Mouse (Mus musculus): ENCODE results near the gene Robo2.
"Not testable (repeated sequence)": the region's sequence is repeated elsewhere in the genome, so short reads cannot be mapped to it uniquely, and the experiment has no call there.

Robo2 gene

GRCm38 (mm10) chr16:74061951-74062350 lies 349.7 kb downstream of the Robo2 start:
- no peak for DNase-seq

DNA sequence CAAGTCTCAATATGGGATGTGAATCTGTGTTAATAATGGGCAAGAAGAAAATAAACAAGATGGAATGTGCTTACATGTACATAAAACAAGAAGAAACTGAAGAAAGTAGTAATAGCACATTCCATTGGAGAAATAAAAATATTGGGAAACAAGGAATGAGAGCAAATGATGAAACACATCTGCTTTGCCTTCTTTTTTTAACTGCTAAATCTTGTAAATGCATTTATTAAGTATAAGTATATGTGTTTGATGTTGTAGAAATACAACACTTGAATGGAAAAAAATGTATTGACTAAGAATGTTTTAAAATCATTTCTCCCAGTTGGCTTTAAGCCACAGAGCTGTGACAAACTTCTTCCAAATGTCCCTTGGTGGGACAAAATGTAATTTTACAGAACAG lies 350.1 kb downstream of the Robo2 start:
- DNase-seq = no peak

DNA sequence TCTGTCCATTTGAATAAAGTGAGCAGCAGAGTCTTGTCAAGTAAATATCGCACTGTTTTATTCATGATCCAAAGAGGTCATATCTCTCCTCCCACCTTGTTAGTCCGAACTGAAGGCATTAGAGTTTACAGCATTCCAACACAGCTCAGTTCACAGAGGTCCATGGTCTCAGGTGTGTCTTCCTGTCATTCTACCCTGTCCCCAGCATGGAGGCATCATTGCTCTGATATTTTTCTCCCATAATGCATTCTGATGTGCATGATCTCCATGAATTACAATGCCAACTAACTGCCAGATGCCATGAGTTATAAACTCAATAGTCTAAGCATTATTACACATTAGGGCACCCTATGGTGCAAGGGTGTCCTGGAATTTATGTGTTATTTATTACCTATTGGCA lies 354.7 kb downstream of the Robo2 start:
- no peak for DNase-seq

DNA sequence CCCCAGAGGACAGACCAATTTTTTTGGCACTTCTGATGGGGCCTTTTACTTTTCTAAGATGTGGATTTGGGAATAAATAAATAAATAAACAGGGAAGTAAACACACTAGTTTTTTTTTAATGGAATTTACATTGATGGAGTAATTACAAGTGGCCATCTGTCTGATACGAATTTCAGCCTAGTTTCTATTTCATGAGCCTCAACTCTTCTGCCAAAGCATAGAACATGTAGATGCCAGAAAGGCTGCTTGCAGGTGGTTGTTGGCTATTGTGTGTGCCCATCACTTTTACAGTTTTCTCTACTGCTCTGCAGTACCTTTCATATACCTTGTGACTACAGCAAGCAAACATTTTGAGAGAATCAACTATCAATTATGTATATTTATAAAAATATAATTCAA lies 355.4 kb downstream of the Robo2 start:
- no peak for DNase-seq

- no peak for DNase-seq
Observed at GRCm38 (mm10) chr16:74055061-74055751, 356.4 kb downstream of the Robo2 start.

DNA sequence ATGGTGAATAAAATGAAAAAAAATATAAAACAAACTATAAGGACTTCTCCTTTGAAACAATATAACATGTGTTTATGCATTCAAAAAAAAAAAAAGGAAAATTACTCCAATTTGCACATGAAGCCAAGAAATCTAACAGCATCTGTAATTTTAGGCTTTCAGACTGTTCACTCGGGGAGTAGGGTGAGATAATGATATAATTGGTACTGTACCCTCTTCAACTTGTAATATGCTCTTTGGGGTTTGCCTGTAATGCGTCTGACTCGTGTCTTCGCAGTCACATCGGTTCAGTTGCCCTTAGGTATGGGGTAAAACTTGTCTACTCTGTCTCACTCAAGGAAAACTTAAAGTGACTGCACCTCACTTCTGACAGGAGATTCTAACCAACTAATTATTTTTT lies 362.2 kb downstream of the Robo2 start:
- no peak for DNase-seq

- DNase-seq = no peak
Observed at GRCm38 (mm10) chr16:74048980-74049379, 362.6 kb downstream of the Robo2 start.

DNA sequence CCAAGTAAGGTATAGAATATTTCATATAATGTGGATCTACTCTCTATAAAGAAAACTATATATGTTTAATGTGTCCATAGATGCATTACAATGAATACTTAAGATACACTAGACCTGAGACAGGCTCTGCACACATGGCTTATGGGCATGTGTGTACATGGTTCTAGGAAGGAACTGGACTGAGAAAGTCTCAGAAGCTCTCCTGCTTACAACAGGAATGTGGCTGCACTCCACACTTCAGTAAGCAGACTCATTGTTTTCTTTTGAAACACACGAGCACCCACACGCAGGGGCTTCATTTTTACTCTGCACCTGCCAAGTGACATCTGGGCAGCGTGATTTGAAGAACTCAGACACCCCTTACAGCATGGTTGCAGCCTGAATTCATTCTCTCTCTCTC lies 364.4 kb downstream of the Robo2 start:
- no peak for DNase-seq

- DNase-seq = not testable (repeated sequence)
Observed at GRCm38 (mm10) chr16:74040797-74041196, 370.8 kb downstream of the Robo2 start.

DNA sequence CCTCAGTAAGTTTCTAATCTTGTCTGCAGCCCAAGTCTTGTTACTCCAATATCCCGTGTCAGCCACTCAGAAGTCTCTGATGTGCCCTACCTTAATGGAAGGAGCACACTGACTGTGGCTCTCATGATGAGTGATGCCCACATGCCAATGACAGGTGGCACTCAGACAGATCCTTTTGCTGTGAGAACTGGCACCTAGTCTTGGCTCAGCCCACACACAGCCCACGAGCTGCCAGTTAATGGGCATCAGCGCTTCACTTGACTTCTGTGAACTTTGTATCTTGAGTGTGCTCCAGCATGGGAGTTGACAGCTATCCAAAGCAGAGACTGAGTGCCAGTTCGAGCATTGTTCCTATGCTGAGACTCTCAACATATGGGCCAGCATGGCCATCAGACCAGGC lies 383.8 kb downstream of the Robo2 start:
- DNase-seq = no peak

DNA sequence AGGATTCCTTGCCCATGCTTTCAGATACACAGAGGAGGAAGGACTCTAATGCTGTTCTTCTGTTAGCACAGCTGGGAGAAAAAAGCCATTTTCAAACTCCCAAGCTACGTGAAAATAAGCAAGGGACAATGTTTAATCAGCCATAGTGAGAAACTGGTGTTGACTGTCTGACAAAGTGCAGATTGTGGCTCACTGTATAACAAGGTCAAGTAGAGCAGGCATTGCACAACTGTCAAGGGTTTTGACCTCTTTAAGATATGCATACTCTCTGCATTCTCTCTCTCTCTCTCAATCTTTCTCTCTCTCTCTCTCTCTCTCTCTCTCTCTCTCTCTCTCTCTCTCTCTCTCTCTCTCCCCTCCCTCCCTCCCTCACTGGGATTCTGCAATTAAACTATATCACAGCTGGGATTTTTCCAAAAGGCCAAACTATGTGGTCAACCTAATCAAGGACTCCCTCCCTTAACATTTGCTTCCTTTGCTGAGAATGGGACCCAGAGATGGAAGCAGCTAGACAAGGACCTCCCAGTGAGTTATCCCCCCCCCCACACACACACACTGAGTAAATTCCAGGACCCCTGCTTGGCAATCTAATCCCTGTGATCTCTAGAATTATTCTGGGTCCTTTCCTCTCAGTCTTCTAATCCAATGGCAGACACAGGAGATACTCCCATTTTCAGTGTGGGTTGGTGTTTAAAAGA lies 389.2 kb downstream of the Robo2 start:
- no peak for DNase-seq

DNA sequence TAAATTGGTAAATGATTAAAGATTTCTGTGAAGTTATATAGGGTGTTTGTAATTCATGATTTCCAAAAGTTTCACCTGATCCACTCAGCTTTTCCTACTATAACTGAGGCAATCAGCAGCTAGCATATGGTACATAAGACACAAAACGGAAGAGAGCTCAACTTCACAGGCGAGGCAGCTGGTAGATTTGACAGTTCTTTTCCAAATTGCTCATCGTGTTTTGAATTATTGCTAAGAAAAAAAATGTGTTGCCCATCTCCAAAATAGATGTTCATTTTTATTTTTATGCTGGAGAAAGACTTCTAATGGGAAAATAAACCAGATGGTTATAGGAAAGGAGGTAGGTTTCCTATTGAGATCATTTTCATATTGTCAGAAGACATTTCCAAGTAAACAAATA lies 405.9 kb downstream of the Robo2 start:
- no peak for DNase-seq

- no peak for DNase-seq
Observed at GRCm38 (mm10) chr16:74001331-74001730, 410.3 kb downstream of the Robo2 start.

- no peak for DNase-seq
Observed at GRCm38 (mm10) chr16:73991212-73991611, 420.4 kb downstream of the Robo2 start.

GRCm38 (mm10) chr16:73969573-73969972 lies 442.1 kb downstream of the Robo2 start:
- DNase-seq = no peak

DNA sequence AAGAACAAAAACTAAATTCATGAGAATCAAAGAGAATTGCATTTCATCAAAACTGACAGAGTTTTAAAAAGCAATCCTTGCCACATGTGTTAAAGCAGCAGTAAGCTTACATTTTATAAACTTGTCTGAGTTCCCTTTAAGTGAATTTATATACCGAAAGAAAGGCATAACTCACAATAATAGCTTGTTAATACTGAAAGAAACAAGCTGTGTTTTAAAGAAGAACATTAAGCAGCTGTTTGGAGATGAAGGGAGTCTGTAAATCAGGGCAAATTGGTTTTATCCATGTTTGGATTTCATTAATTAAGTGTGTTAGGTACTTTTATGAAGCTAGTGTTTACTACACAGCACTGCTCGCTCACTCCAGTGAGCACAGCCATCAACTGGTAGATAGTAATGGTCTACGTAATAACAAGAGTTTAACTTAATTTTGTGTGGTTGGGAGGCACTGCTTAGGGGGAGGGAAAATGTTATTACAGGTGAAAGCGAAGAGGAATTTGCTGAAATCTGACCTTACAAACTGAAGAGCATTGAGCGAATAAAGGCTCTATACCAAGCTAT lies 447.2 kb downstream of the Robo2 start:
- DNase-seq = no peak

GRCm38 (mm10) chr16:73959479-73959970 lies 452.1 kb downstream of the Robo2 start:
- DNase-seq = no peak

DNA sequence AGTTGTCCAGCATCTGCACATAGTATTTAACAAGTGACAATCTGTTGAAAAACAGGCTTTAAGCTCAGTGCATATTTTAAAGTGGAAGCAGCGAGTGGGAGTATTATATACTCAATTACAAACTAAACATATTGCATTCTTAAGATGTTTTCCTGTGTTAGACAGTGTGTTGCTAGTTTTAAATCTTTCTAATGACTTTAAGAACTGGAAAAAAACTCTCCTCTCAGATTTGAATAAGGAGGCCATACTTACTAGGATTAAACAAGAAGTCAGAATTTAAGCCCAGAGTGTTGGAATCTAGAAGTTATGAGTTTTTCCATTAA lies 453.1 kb downstream of the Robo2 start:
- DNase-seq = no peak

GRCm38 (mm10) chr16:73957675-73958523 lies 453.7 kb downstream of the Robo2 start:
- no peak for DNase-seq

DNA sequence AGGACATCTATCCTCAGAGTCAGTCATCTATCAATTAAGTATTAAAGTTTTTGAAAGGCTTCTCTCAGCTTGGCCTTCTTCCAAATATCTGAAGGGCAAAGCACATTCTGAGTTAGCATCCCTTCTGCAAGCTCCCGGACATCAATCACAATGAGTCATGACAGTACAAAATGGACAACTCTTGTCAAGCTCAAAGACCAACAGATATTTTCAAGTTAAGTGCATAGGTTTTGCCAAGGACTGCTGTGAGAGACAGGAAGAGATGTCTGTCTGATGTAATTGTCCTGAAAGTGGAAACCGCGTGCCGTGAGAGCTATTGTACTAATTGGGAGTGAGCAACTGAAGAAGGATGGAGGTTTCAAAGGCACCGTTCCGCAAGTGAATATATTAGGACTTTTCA lies 465.5 kb downstream of the Robo2 start:
- DNase-seq = no peak

GRCm38 (mm10) chr16:73940211-73940541 lies 471.4 kb downstream of the Robo2 start:
- DNase-seq = no peak

DNA sequence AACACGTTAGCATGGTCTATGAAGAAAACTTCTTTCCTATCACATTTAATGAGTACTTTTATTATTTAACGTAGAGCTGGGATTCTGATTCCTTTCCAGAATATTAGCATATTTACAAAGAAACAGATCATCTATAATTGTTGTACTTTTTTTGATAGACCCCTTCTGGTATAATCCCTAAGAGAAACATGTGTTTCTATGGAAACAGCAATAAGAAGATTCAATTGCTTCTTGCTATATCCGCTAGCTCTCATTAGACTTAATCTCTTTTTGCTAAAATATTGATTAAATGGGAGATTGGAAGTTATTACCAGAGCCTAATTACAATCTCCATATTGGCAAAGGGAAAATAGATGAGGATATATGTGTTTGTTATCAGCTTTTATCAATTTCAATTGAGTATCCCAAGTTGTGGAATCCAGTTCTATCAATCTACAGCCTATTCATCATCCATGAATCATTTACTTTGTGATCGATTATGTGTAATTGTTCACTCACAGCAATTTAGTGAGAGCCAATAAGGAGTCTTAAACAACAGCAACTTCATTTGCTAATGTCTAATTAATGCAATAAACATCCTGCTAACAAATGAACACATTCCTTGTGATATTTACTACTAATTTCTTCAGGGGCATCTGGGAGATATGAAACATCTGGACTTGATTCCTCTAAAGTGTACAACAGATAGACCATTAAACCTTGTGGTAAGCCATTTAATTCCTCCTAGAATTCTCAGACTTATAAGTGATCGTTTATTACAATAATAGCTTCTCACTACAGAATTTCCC lies 472.0 kb downstream of the Robo2 start:
- no peak for DNase-seq

GRCm38 (mm10) chr16:73930323-73930722 lies 481.3 kb downstream of the Robo2 start:
- no peak for DNase-seq

Data from cerebellum, adult 8-10 months (tissue).